Mouse (Mus musculus) brain, embryonic 14.5 days (tissue): Measurements from ENCODE around the gene Ets1.

Experiments
- CTCF ChIP-seq: fragments of 200-500 bp; IDR thresholded peaks from 2 replicates; pipeline ENCODE4 v1.5.1; 2012; ENCODE audit warnings: inconsistent platforms, mild to moderate bottlenecking, moderate library complexity, borderline replicate concordance; ENCODE audit not compliant: insufficient read depth, insufficient read length; ENCODE audit errors: extremely low read depth
- POLR2A ChIP-seq: fragments of 200-500 bp; IDR thresholded peaks from 2 replicates; pipeline ENCODE4 v1.6.1; 2012; ENCODE audit warnings: mild to moderate bottlenecking, inconsistent platforms, borderline replicate concordance; ENCODE audit not compliant: poor library complexity, insufficient read depth, insufficient read length, severe bottlenecking; ENCODE audit errors: extremely low read depth

- TF ChIP-seq POLR2A (no peak), CTCF (no peak)
Observed at GRCm38 (mm10) chr9:32694111-32694824, 58.2 kb downstream of the Ets1 start.
